Mouse (Mus musculus): Measurements from ENCODE around the gene Bmf. TPM values are rescaled to one million over a fixed set of nuclear protein-coding genes. Genes with fewer than 3 reads are reported as not detected.

The Bmf gene
- polyA plus RNA-seq, 2 experiments from 2014 or later: 1.3 to 4.2 TPM

DNA sequence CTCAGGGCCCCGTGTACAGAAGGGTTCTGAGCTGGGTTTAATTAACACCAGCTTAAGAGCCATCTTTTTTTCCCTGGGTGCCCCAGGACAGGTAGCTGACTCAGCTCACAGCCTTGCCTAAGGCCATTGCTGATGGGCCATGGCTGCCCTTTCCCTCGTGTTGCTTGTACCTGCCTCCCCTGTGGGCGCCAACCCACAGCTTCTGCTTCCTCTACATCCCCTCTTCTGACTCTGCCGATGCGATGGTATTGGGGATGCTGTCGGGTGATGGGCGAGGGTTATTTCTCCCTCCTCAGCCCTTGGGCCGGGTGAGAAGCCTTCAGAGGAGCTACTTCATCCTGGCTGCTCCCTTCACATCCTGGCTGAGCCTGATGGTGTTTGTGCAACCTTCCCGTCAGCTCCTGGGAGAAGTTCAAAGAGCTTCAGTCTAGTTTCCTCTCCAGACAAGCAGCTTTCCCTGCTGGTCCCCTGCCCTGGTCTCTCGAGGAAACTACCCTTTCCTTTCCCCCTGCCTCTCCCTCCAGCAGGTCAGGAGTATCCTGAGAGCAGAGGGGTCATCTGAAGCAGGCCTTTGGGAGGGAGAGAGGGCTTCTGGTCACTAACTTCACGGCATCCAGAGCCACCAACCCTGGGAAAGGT lies 37.6 kb downstream of the Bmf start:
- no peak for ATAC-seq

GRCm38 (mm10) chr2:118510447-118511310 lies 38.8 kb downstream of the Bmf start:
- ATAC-seq: no peak

- no peak for ATAC-seq
These were observed 39.6 kb downstream of the Bmf start for GRCm38 (mm10) chr2:118509688-118510446.

- no peak for ATAC-seq
These were observed 42.4 kb downstream of the Bmf start for GRCm38 (mm10) chr2:118507126-118507525.

GRCm38 (mm10) chr2:118500191-118500590 lies 49.3 kb downstream of the Bmf start:
- no peak for ATAC-seq

DNA sequence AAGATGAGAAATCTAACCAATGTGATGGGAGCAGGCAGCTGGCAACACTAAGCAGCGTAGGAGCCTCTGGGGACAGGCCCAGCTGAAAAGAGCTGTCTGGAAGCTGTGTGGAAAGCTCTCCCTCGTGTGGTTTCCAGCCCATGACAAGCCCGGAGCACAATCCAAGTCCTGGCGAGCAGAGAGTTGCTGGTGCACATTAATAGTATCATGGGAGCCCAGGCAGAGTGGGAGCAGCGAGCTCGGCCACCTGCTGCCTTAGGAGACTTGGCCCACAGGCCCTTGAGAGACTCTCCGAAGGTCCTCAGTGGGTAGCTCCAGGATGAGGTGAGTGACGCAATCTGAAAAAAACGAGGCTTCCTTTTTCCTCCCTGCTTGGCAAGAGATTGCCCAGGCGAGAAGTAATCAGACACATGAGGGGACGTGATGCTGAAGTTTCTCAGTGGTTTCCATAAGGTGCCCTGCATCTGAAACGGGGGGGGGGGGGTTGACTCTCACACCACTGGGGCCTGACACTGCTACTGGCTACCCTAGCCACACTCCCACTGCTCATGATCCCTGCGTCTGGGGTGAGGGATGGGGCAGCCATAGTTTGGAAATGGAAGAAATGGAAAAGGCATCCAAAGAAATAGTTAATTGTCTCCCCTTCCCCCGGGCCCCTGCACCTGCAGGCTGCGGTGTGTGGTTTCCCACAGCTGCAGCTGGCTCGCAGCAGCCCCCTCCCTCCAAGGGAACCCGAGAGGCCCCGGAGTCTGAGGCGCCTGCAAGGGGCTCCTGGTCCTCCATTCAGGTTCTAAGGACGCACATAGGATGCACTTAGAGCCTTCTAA lies 50.1 kb downstream of the Bmf start:
- peak; percentile 47 for ATAC-seq

DNA sequence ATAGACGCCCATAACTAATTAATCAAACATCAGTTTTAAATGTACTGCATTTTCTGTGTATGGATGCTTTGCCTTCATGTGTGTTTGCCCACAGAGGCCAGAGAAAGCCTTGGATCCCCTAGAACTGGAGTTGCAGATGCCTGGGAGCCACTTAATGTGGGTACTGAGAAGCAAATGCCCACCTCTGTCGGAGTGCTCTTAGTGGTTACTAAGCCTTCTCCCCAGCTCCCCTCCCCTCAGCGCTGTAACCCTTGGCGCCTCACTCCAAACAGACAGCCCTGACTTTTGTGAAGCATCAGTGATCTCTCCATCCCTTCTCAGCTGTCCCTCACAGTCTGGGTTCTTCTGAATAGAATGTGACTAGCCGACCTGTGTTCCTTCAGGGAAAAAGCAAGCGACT lies 51.0 kb downstream of the Bmf start:
- ATAC-seq: no peak

- ATAC-seq: no peak
These were observed 51.6 kb downstream of the Bmf start for GRCm38 (mm10) chr2:118497890-118498289.

DNA sequence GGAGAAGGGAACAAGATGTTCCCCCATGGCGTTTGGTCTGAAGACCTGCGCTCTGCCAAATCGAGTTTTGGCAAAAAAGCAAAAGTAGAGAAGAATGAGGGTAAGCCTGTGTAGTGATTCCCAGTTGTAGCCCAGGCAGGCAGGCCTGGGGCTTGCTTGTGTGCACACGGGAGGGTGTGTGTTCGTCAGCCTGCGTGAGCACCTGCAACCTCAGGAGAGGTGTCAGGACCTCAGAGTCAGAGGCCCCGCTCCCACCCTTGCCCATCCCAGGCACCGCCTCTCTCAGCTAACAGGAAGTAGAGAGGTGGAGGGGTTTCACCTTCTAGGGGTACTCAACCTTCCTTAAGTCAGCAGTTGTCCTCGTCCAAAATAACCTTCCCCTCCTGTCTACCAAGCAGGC lies 54.5 kb downstream of the Bmf start:
- ATAC-seq: no peak

GRCm38 (mm10) chr2:118491741-118492395 lies 57.6 kb downstream of the Bmf start:
- peak; percentile 9 for ATAC-seq

DNA sequence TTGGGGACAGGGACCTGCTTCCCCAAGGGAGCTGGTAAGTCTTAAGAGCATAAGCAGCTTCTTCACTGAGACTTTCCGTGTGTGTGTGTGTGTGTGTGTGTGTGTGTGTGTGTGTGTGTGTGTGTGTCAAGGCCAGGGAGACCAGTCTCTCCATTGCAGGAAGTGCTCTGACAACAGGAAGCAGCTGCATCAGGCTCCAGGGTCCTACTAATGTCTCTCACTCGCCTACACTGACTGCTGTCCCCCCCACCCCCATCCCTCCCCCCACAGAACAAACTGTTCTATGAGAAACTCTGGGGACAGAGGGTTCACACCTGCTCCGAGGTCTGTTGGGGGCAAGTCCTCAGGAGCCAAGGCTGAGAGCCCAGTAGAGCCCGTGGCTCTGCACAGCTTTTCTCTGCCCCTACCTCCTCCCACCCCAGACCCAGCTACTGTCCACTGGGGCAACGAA lies 58.2 kb downstream of the Bmf start:
- ATAC-seq: peak; percentile 73

- ATAC-seq: peak; percentile 47
These were observed 59.0 kb downstream of the Bmf start for GRCm38 (mm10) chr2:118490241-118491091.

GRCm38 (mm10) chr2:118487806-118488205 lies 61.7 kb downstream of the Bmf start:
- no peak for ATAC-seq

DNA sequence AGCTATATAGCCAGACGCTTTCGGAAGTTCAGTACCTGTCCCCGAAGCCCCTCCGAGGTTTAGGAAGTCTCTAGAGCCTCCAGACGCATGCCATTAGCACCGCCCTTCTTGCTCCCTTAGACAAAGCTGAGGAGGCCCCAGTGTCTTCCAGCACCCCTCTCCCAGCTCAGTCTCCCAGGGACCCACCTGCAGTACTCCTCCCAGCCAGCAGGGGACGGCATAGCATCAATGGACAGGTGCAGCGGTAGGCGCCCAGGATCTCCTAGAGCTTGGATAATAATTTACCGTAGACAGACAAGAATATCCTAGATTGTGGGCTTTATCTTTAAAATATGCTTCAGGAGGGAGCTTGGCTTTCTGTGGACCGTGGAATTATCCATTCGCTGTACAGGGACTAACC lies 62.6 kb downstream of the Bmf start:
- ATAC-seq: peak; percentile 64

DNA sequence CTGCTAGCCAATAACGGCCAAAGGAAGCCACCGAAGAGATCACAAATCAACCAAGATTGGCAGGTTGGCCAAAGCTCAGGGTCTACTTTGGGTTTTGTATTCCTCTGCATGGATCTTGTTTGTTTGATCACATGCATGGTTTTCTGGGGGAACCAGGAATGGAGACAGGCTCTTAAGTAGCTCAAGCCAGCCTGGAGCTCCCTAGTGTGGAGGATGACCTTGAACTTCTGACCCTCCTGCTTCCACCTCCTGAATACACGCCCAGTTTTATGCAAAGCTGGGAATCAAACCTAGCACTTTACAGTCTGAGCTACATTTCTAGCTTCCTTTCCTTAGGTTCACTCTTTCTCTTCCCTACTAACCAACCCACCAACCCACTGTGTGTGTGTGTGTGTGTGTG lies 64.1 kb downstream of the Bmf start:
- ATAC-seq: no peak

DNA sequence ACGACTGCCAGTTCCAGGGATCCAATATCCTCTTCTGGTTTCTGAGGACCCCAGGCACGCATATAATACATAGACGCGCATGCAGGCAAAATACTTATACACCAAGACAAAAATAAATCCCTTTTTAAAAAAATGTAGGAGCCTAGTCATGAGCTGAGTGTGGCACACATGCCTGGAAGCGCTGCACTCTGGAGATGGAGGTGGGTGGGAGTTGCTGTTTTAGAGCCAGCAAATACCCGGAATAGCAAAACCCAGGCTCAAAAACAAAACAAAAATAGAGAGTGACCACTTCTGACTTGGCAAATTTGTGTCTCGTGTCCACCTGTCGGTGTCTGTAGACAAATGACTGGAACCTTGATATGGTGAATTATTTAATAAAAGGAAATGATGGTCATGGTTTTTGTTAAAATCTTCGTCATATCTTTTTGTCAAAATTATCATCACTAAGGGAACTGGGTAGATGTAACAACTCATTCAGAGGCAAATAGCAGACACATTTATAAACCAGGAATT lies 65.0 kb downstream of the Bmf start:
- no peak for ATAC-seq

GRCm38 (mm10) chr2:118483032-118483431 lies 66.5 kb downstream of the Bmf start:
- ATAC-seq: no peak

GRCm38 (mm10) chr2:118480886-118481285 lies 68.6 kb downstream of the Bmf start:
- ATAC-seq: no peak

- ATAC-seq: peak; percentile 95
These were observed 70.0 kb downstream of the Bmf start, which contains the start of gene Srp14 for GRCm38 (mm10) chr2:118479550-118479909. Srp14 (minus strand) TSS chr2:118479711.

DNA sequence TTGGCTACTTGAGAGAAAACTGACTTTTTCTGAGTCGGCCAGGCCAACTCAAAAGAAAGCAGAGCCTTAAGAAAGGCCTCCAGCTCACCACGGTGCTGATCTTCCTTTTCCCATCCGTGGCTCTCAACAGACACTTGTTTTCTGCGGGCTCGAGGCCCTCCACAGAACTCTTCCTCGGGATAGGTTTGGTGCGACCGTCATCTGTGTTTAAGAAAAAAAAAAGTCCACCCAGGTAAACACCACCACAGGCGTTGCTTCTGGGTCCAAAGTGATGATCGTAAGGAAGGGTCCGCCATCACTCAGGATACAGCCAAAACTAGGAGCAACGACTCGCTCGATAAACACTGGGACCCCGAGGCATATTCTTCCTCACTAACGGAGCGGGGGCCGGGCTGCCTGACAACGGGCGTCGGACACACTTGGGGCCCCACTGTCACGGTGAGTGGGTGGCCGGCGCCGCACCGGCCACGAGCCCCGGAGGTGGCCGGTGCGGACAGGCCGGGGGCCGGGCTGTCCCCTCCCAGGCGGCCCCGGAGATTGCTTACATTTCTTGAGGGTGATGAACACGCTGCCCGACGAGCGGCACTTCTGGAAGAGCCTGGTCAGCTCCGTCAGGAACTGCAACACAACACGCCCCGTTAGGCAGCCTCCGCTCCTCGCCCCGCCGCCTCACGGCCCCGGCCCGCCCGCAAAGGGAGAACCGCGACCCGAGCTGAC lies 70.5 kb downstream of the Bmf start:
- ATAC-seq: peak; percentile 8
